Mouse (Mus musculus): ENCODE measurements around the gene Med26. TPM values are rescaled to one million over a fixed set of nuclear protein-coding genes. Genes with fewer than 3 reads are reported as not detected.

The Med26 gene
- total and polyA plus RNA-seq, 2 experiments from 2014 or later: 6.6 to 17.0 TPM

DNA sequence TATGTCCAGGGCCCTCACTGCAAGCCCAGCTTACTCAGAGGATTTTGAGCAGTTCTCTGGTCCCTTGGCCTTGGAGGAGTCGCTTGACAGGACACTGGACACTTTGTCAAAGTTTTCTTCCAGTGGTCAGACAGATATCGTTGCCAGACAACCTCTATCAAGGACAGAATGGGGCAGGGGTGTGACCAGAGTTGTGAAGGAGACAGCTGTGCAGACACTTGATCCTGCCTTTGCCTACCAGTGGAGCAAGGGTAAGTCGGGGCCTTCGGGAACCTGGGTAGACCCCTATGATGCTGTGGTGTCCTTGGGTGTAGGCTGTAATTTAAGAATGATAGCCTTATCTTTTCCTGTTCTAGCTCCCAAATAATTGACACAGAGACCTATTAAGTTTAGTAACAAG is 92.8 kb downstream of the Med26 start:
- no peak overlapping the region for H3K9ac ChIP-seq (replicated peaks; ENCODE audit: low read depth, low read length)
- no peak for DNase-seq (ENCODE audit: low spot score)

DNA sequence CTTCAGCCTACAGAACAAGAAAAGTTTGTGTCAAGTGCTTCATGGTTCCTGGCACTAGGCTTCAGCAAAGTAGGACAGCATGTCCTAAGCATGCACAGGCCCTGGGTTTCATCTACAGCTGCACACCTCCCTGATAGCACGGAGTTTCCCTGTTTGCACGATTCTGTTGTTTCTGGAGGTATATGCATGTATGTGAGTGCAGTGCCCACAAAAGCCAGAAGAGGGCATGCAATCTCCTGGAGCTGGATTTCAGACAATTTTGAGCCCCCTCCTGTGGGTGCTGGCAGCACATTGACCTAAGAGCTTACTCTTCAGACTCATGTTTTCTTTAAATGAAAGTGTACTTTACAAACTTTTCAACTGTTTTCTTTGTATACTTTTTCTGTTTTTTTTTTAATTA is 94.2 kb downstream of the Med26 start:
- Histone ChIP-seq H3K4me2 (ENCODE audit: low read depth, low read length) (no peak overlapping the region), H3K9me3 (replicated peaks; ENCODE audit: control insufficient read depth, low read length) (no peaks in the 10 kb centered on the region), H3K27me3 (ENCODE audit: control insufficient read depth, insufficient read depth, low read length) (no peaks in the 10 kb centered on the region), H3K4me1 (ENCODE audit: control insufficient read depth, insufficient read depth) (no peaks in the 10 kb centered on the region), H3K27ac (ENCODE audit: low read depth) (no peak overlapping the region), H3K9ac (replicated peaks; ENCODE audit: low read depth, low read length) (no peak overlapping the region), H3K36me3 (replicated peaks; ENCODE audit: control insufficient read depth, insufficient read depth, low read length) (peaks cover 51% of the 10 kb centered on the region), H3K4me3 (ENCODE audit: low read depth, low read length) (no peak overlapping the region)
- ATAC-seq (ENCODE audit: insufficient read depth, low read depth) (no peak), DNase-seq (ENCODE audit: low spot score) (no peak)
- WGBS: 98% methylated on average over 2 of the region's 2 CpGs
- no peak for TF ChIP-seq EP300 (IDR thresholded peaks at IDR 0.05; ENCODE audit: low read depth)
- no peak for TF ChIP-seq CTCF (IDR thresholded peaks at IDR 0.05; ENCODE audit: low read depth)

More for the DNA sequence above, 92.8 kb downstream of the Med26 start:
- Histone ChIP-seq H3K36me3 (replicated peaks; ENCODE audit: control insufficient read depth, insufficient read depth, low read length) (peaks cover 50% of the 10 kb centered on the region), H3K4me1 (ENCODE audit: control insufficient read depth, insufficient read depth) (no peaks in the 10 kb centered on the region), H3K27me3 (ENCODE audit: control insufficient read depth, insufficient read depth, low read length) (no peaks in the 10 kb centered on the region), H3K27ac (ENCODE audit: low read depth) (no peak overlapping the region), H3K4me2 (ENCODE audit: low read depth, low read length) (no peak overlapping the region), H3K9me3 (replicated peaks; ENCODE audit: control insufficient read depth, low read length) (no peaks in the 10 kb centered on the region), H3K4me3 (ENCODE audit: low read depth, low read length) (no peak overlapping the region)
- TF ChIP-seq CTCF (IDR thresholded peaks at IDR 0.05; ENCODE audit: low read depth): no peak
- TF ChIP-seq EP300 (IDR thresholded peaks at IDR 0.05; ENCODE audit: low read depth): no peak
- 53% methylated on average over 4 of the region's 4 CpGs for WGBS
- ATAC-seq (ENCODE audit: insufficient read depth, low read depth): no peak

DNA sequence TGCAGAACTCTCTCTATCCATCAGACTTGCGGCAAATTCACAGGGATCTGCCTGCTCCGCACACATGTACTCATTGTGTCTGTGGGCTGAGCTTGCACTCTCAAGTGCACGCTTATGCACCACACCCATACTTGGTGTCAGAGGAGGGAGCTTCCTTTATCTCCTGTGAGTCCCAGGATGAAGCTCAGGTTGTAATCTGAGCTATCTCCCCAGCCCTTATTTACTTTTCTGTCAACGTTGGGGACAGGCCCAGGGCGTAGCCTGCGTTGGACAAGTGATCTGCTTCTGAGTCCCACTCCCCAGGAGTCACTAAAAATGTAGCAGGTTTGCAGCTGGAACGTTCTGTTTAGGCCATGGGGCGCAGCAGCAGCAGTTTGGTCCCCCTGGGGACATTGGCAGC is 96.6 kb downstream of the Med26 start:
- WGBS: 65% methylated on average over 8 of the region's 8 CpGs
- DNase-seq (ENCODE audit: low spot score) (no peak), ATAC-seq (ENCODE audit: insufficient read depth, low read depth) (no peak)
- Histone ChIP-seq H3K4me3 (ENCODE audit: low read depth, low read length) (no peak overlapping the region), H3K9ac (replicated peaks; ENCODE audit: low read depth, low read length) (no peak overlapping the region), H3K36me3 (replicated peaks; ENCODE audit: control insufficient read depth, insufficient read depth, low read length) (peaks cover 44% of the 10 kb centered on the region), H3K4me1 (ENCODE audit: control insufficient read depth, insufficient read depth) (no peaks in the 10 kb centered on the region), H3K27ac (ENCODE audit: low read depth) (no peak overlapping the region), H3K4me2 (ENCODE audit: low read depth, low read length) (no peak overlapping the region), H3K9me3 (replicated peaks; ENCODE audit: control insufficient read depth, low read length) (no peaks in the 10 kb centered on the region), H3K27me3 (ENCODE audit: control insufficient read depth, insufficient read depth, low read length) (no peaks in the 10 kb centered on the region)
- TF ChIP-seq EP300 (IDR thresholded peaks at IDR 0.05; ENCODE audit: low read depth): no peak
- no peak for TF ChIP-seq CTCF (IDR thresholded peaks at IDR 0.05; ENCODE audit: low read depth)

DNA sequence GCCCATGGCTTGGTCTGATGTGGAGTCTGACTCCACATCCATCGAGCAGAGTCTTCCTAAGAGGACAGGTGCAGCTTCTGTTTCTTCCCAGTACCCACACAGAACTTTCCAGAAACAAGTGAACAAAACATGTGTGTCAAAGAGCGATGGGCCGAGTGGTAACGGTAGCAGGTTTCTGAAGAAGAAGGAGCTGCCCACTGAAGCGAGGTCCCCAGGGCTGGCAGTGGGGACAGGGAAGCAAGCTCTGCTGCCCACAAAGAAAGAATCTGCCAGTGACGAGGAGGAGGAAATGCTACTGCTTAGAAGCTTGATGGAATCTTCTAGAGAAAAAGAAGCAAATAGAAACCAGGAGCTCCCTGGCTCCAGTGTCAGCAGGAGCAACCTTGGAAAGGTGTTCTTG is 103.0 kb downstream of the Med26 start:
- no peak for DNase-seq (ENCODE audit: low spot score)
- Histone ChIP-seq H3K4me3 (ENCODE audit: low read depth, low read length) (no peak overlapping the region), H3K36me3 (replicated peaks; ENCODE audit: control insufficient read depth, insufficient read depth, low read length) (peaks cover 12% of the 10 kb centered on the region), H3K27ac (ENCODE audit: low read depth) (no peak overlapping the region), H3K4me1 (ENCODE audit: control insufficient read depth, insufficient read depth) (peaks cover 5% of the 10 kb centered on the region), H3K4me2 (ENCODE audit: low read depth, low read length) (no peak overlapping the region), H3K9me3 (replicated peaks; ENCODE audit: control insufficient read depth, low read length) (no peaks in the 10 kb centered on the region), H3K9ac (replicated peaks; ENCODE audit: low read depth, low read length) (no peak overlapping the region), H3K27me3 (ENCODE audit: control insufficient read depth, insufficient read depth, low read length) (no peaks in the 10 kb centered on the region)
- no peak for ATAC-seq (ENCODE audit: insufficient read depth, low read depth)
- TF ChIP-seq CTCF (IDR thresholded peaks at IDR 0.05; ENCODE audit: low read depth): no peak
- no peak for TF ChIP-seq EP300 (IDR thresholded peaks at IDR 0.05; ENCODE audit: low read depth)
- WGBS: 90% methylated on average over 6 of the region's 6 CpGs

Small RNA genes within 50 kb of the gene (microRNA-seq; reads per million reads assigned to microRNA genes)
- gene Gm28019 (not detected), gene Mir7068 (4.5 reads per million, percentile 19 among the genes with 10 or more reads in this experiment)

Other genes with a start within 250 kb of the Med26 start
- gene Gm10282, start 243.0 kb downstream of the Med26 start, total RNA-seq (2014; rRNA removed; ENCODE audit: low replicate concordance): 0.15 and 3.0 TPM in 2 replicates
- 8.4 and 10.0 TPM in 2 replicates for gene Gm10282, start 243.0 kb downstream of the Med26 start, polyA plus RNA-seq (2015; fragmentation: Nextera tagmentation; extraction: Ambion mirVana)
- 21.9 and 32.9 TPM in 2 replicates for gene Klf2, start 229.2 kb downstream of the Med26 start, total RNA-seq (2014; rRNA removed; ENCODE audit: low replicate concordance)
- gene Klf2, start 229.2 kb downstream of the Med26 start, polyA plus RNA-seq (2015; fragmentation: Nextera tagmentation; extraction: Ambion mirVana): 17.7 and 21.3 TPM in 2 replicates
- 33.0 and 52.7 TPM in 2 replicates for gene Eps15l1, start 126.8 kb downstream of the Med26 start, total RNA-seq (2014; rRNA removed; ENCODE audit: low replicate concordance)
- gene Eps15l1, start 126.8 kb downstream of the Med26 start, polyA plus RNA-seq (2015; fragmentation: Nextera tagmentation; extraction: Ambion mirVana): 23.2 and 24.9 TPM in 2 replicates
- gene Calr3, start 104.4 kb downstream of the Med26 start, total RNA-seq (2014; rRNA removed; ENCODE audit: low replicate concordance): 0.58 TPM in 1 of 2 replicates, not detected in the other
- 2.9 and 3.2 TPM in 2 replicates for gene Calr3, start 104.4 kb downstream of the Med26 start, polyA plus RNA-seq (2015; fragmentation: Nextera tagmentation; extraction: Ambion mirVana)
- gene 1700030K09Rik, start 104.4 kb downstream of the Med26 start, total RNA-seq (2014; rRNA removed; ENCODE audit: low replicate concordance): 2.7 and 10.8 TPM in 2 replicates
- gene 1700030K09Rik, start 104.4 kb downstream of the Med26 start, polyA plus RNA-seq (2015; fragmentation: Nextera tagmentation; extraction: Ambion mirVana): 5.7 and 5.9 TPM in 2 replicates
- gene Cherp, start 73.0 kb downstream of the Med26 start, total RNA-seq (2014; rRNA removed; ENCODE audit: low replicate concordance): 17.0 and 26.4 TPM in 2 replicates
- 15.8 and 16.0 TPM in 2 replicates for gene Cherp, start 73.0 kb downstream of the Med26 start, polyA plus RNA-seq (2015; fragmentation: Nextera tagmentation; extraction: Ambion mirVana)
- 34.2 and 35.7 TPM in 2 replicates for gene Slc35e1, start 55.7 kb downstream of the Med26 start, total RNA-seq (2014; rRNA removed; ENCODE audit: low replicate concordance)
- 6.7 and 7.7 TPM in 2 replicates for gene Slc35e1, start 55.7 kb downstream of the Med26 start, polyA plus RNA-seq (2015; fragmentation: Nextera tagmentation; extraction: Ambion mirVana)
- gene Smim7, start 22.8 kb upstream of the Med26 start, total RNA-seq (2014; rRNA removed; ENCODE audit: low replicate concordance): 101 and 108 TPM in 2 replicates
- 116 and 120 TPM in 2 replicates for gene Smim7, start 22.8 kb upstream of the Med26 start, polyA plus RNA-seq (2015; fragmentation: Nextera tagmentation; extraction: Ambion mirVana)
- gene Tmem38a, start 23.8 kb upstream of the Med26 start, total RNA-seq (2014; rRNA removed; ENCODE audit: low replicate concordance): 278 and 325 TPM in 2 replicates
- gene Tmem38a, start 23.8 kb upstream of the Med26 start, polyA plus RNA-seq (2015; fragmentation: Nextera tagmentation; extraction: Ambion mirVana): 205 and 214 TPM in 2 replicates
- gene Nwd1, start 98.4 kb upstream of the Med26 start, total RNA-seq (2014; rRNA removed; ENCODE audit: low replicate concordance): 2.0 and 2.3 TPM in 2 replicates
- gene Nwd1, start 98.4 kb upstream of the Med26 start, polyA plus RNA-seq (2015; fragmentation: Nextera tagmentation; extraction: Ambion mirVana): 0.15 and 0.20 TPM in 2 replicates
- gene Sin3b, start 175.0 kb upstream of the Med26 start, total RNA-seq (2014; rRNA removed; ENCODE audit: low replicate concordance): 195 and 231 TPM in 2 replicates
- 190 and 203 TPM in 2 replicates for gene Sin3b, start 175.0 kb upstream of the Med26 start, polyA plus RNA-seq (2015; fragmentation: Nextera tagmentation; extraction: Ambion mirVana)
- 0.46 and 1.1 TPM in 2 replicates for gene F2rl3, start 213.6 kb upstream of the Med26 start, total RNA-seq (2014; rRNA removed; ENCODE audit: low replicate concordance)
- 1.5 and 1.8 TPM in 2 replicates for gene F2rl3, start 213.6 kb upstream of the Med26 start, polyA plus RNA-seq (2015; fragmentation: Nextera tagmentation; extraction: Ambion mirVana)